Mouse (Mus musculus): ENCODE data around the gene Nat8. TPM values are rescaled to one million over a fixed set of nuclear protein-coding genes. Genes with fewer than 3 reads are reported as not detected.
"Not testable (repeated sequence)": the region's sequence is repeated elsewhere in the genome, so short reads cannot be mapped to it uniquely, and the experiment has no call there.

The Nat8 gene
- polyA plus RNA-seq, 1 experiment from 2014 or later, result 4.3 TPM

- Histone ChIP-seq H3K36me3 (ENCODE audit: insufficient read depth, low read length) (no peaks in the 10 kb centered on the region), H3K9ac (replicated peaks; ENCODE audit: low read length) (no peak overlapping the region), H3K4me1 (ENCODE audit: insufficient read depth, low read length) (no peaks in the 10 kb centered on the region), H3K27me3 (ENCODE audit: insufficient read depth, low read length) (no peaks in the 10 kb centered on the region), H3K27ac (ENCODE audit: low read length) (no peak overlapping the region), H3K9me3 (ENCODE audit: low read length) (no peaks in the 10 kb centered on the region), H3K4me2 (replicated peaks; ENCODE audit: low read depth, low read length) (no peak overlapping the region), H3K4me3 (ENCODE audit: low read length) (no peak overlapping the region)
- WGBS, result 81% methylated on average over 3 of the region's 3 CpGs
- ATAC-seq (ENCODE audit: low FRiP score, low TSS enrichment), result no peak
These were observed 29.4 kb upstream of the Nat8 start for GRCm38 (mm10) chr6:85861247-85861646.

DNA sequence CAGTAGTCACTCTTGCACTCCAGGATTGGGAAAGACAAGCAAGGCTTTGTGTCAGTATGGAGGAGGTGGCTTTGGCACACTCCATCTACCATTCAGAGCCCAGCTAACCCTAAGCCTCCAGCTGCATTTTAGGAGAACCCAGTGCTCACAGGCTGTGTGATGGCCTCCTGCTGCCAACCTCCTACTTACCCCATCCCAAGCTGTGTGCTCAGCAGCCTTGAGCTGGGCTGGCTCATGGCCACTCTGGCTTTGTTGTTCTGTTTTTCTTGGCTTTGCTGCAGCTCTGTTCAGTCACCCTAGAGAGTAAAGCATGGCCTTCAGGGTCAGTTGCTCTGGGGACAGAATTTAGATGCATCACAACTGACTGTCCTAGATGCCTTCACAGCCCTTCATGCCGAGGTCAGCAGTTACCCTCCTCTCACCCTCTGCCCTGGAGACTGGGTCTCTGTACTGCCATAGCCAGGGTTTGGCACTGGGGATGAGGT, 24.4 kb upstream of the Nat8 start:
- WGBS, result 67% methylated on average over 1 of the region's 1 CpGs
- Histone ChIP-seq H3K9ac (replicated peaks; ENCODE audit: low read length) (no peak overlapping the region), H3K27me3 (ENCODE audit: insufficient read depth, low read length) (no peaks in the 10 kb centered on the region), H3K27ac (ENCODE audit: low read length) (no peak overlapping the region), H3K36me3 (ENCODE audit: insufficient read depth, low read length) (no peaks in the 10 kb centered on the region), H3K4me1 (ENCODE audit: insufficient read depth, low read length) (no peaks in the 10 kb centered on the region), H3K4me2 (replicated peaks; ENCODE audit: low read depth, low read length) (no peak overlapping the region), H3K4me3 (ENCODE audit: low read length) (no peak overlapping the region), H3K9me3 (ENCODE audit: low read length) (no peaks in the 10 kb centered on the region)
- ATAC-seq (ENCODE audit: low FRiP score, low TSS enrichment), result peak; percentile 78

GRCm38 (mm10) chr6:85853481-85853880, 21.6 kb upstream of the Nat8 start:
- H3K27ac ChIP-seq (ENCODE audit: low read length), result no peak overlapping the region
- H3K4me3 ChIP-seq (ENCODE audit: low read length), result no peak overlapping the region
- no peaks in the 10 kb centered on the region for H3K4me1 ChIP-seq (ENCODE audit: insufficient read depth, low read length)
- 74% methylated on average over 3 of the region's 3 CpGs for WGBS
- H3K4me2 ChIP-seq (replicated peaks; ENCODE audit: low read depth, low read length), result no peak overlapping the region
- H3K9ac ChIP-seq (replicated peaks; ENCODE audit: low read length), result no peak overlapping the region
- no peak for ATAC-seq (ENCODE audit: low FRiP score, low TSS enrichment)
- no peaks in the 10 kb centered on the region for H3K27me3 ChIP-seq (ENCODE audit: insufficient read depth, low read length)
- H3K36me3 ChIP-seq (ENCODE audit: insufficient read depth, low read length), result no peaks in the 10 kb centered on the region
- H3K9me3 ChIP-seq (ENCODE audit: low read length), result no peaks in the 10 kb centered on the region

- no peaks in the 10 kb centered on the region for H3K4me1 ChIP-seq (ENCODE audit: insufficient read depth, low read length)
- no peak overlapping the region for H3K4me3 ChIP-seq (ENCODE audit: low read length)
- no peaks in the 10 kb centered on the region for H3K9me3 ChIP-seq (ENCODE audit: low read length)
- no peak overlapping the region for H3K4me2 ChIP-seq (replicated peaks; ENCODE audit: low read depth, low read length)
- H3K36me3 ChIP-seq (ENCODE audit: insufficient read depth, low read length), result no peaks in the 10 kb centered on the region
- H3K27me3 ChIP-seq (ENCODE audit: insufficient read depth, low read length), result no peaks in the 10 kb centered on the region
- no peak overlapping the region for H3K27ac ChIP-seq (ENCODE audit: low read length)
- H3K9ac ChIP-seq (replicated peaks; ENCODE audit: low read length), result no peak overlapping the region
- WGBS, result 86% methylated on average over 7 of the region's 7 CpGs
- ATAC-seq (ENCODE audit: low FRiP score, low TSS enrichment), result no peak
These were observed 19.3 kb upstream of the Nat8 start for GRCm38 (mm10) chr6:85851062-85851773.

- Histone ChIP-seq H3K9ac (replicated peaks; ENCODE audit: low read length) (no peak overlapping the region), H3K4me3 (ENCODE audit: low read length) (no peak overlapping the region), H3K4me2 (replicated peaks; ENCODE audit: low read depth, low read length) (no peak overlapping the region), H3K27ac (ENCODE audit: low read length) (no peak overlapping the region), H3K9me3 (ENCODE audit: low read length) (no peaks in the 10 kb centered on the region), H3K4me1 (ENCODE audit: insufficient read depth, low read length) (no peaks in the 10 kb centered on the region), H3K36me3 (ENCODE audit: insufficient read depth, low read length) (no peaks in the 10 kb centered on the region), H3K27me3 (ENCODE audit: insufficient read depth, low read length) (no peaks in the 10 kb centered on the region)
- 45% methylated on average over 2 of the region's 2 CpGs for WGBS
- no peak for ATAC-seq (ENCODE audit: low FRiP score, low TSS enrichment)
These were observed 17.4 kb upstream of the Nat8 start for GRCm38 (mm10) chr6:85849240-85849639.

DNA sequence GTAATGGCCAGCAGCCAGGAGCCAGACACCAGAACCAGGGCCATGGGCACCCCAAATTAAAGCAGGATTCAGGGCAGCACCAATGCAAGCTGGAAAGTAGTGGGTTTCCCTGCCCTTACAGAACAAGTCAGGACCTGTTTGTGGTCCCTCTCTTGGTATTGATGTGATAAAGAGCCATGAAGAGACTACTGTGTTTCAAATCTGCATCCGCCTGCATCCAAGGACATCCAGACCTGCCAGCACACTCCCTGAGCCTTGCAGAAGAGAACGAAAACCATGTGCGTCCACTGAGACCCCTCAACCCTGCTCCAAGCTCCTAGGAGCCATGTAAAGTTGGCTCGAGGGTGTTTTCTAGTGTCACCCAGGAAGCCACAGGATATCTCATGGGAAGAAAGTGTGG, 16.3 kb upstream of the Nat8 start:
- Histone ChIP-seq H3K4me3 (ENCODE audit: low read length) (no peak overlapping the region), H3K27ac (ENCODE audit: low read length) (no peak overlapping the region), H3K4me1 (ENCODE audit: insufficient read depth, low read length) (no peaks in the 10 kb centered on the region), H3K9me3 (ENCODE audit: low read length) (no peaks in the 10 kb centered on the region), H3K4me2 (replicated peaks; ENCODE audit: low read depth, low read length) (no peak overlapping the region), H3K36me3 (ENCODE audit: insufficient read depth, low read length) (no peaks in the 10 kb centered on the region), H3K27me3 (ENCODE audit: insufficient read depth, low read length) (no peaks in the 10 kb centered on the region), H3K9ac (replicated peaks; ENCODE audit: low read length) (no peak overlapping the region)
- ATAC-seq (ENCODE audit: low FRiP score, low TSS enrichment), result no peak
- 88% methylated on average over 4 of the region's 4 CpGs for WGBS

DNA sequence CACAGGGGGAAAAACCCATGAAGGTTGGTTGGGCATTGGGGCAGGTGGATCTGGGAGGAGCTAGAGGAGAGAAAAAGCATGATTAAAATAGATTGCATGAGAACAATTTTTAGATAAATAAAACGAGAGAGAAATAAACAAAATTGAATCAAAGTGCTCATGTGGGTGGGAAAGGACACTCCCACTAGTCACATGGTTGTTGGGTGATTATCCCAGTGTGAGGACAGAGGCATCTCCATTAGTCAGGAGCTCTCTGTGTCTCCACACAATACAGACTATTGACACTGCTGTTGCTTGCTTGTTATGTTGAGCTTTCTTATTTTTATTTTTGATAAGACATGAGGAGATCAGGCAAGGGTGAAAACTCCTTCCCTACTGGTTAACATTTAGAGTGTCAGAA, 15.0 kb upstream of the Nat8 start:
- Histone ChIP-seq H3K4me2 (replicated peaks; ENCODE audit: low read depth, low read length) (no peak overlapping the region), H3K9ac (replicated peaks; ENCODE audit: low read length) (no peak overlapping the region), H3K9me3 (ENCODE audit: low read length) (no peaks in the 10 kb centered on the region), H3K4me3 (ENCODE audit: low read length) (no peak overlapping the region), H3K27ac (ENCODE audit: low read length) (no peak overlapping the region), H3K36me3 (ENCODE audit: insufficient read depth, low read length) (no peaks in the 10 kb centered on the region), H3K4me1 (ENCODE audit: insufficient read depth, low read length) (no peaks in the 10 kb centered on the region), H3K27me3 (ENCODE audit: insufficient read depth, low read length) (no peaks in the 10 kb centered on the region)
- ATAC-seq (ENCODE audit: low FRiP score, low TSS enrichment), result no peak
- WGBS, result 62% methylated on average over 1 of the region's 1 CpGs

GRCm38 (mm10) chr6:85843677-85844458, 12.0 kb upstream of the Nat8 start:
- not testable (repeated sequence) for H3K9me3 ChIP-seq (ENCODE audit: low read length); H3K4me1 ChIP-seq (ENCODE audit: insufficient read depth, low read length); H3K27ac ChIP-seq (ENCODE audit: low read length); ATAC-seq (ENCODE audit: low FRiP score, low TSS enrichment); H3K36me3 ChIP-seq (ENCODE audit: insufficient read depth, low read length); H3K4me3 ChIP-seq (ENCODE audit: low read length); H3K27me3 ChIP-seq (ENCODE audit: insufficient read depth, low read length); H3K9ac ChIP-seq (replicated peaks; ENCODE audit: low read length); H3K4me2 ChIP-seq (replicated peaks; ENCODE audit: low read depth, low read length)
- 84% methylated on average over 25 of the region's 25 CpGs for WGBS

- WGBS, result 41% methylated on average over 4 of the region's 4 CpGs
- Histone ChIP-seq H3K27ac (ENCODE audit: low read length) (no peak overlapping the region), H3K9me3 (ENCODE audit: low read length) (no peaks in the 10 kb centered on the region)
These were observed 8.1 kb upstream of the Nat8 start for GRCm38 (mm10) chr6:85839982-85840381.

GRCm38 (mm10) chr6:85838674-85839073, 6.8 kb upstream of the Nat8 start:
- Histone ChIP-seq H3K27ac (ENCODE audit: low read length) (no peak overlapping the region), H3K4me3 (ENCODE audit: low read length) (no peak overlapping the region), H3K4me1 (ENCODE audit: insufficient read depth, low read length) (no peaks in the 10 kb centered on the region), H3K4me2 (replicated peaks; ENCODE audit: low read depth, low read length) (no peak overlapping the region), H3K9me3 (ENCODE audit: low read length) (no peaks in the 10 kb centered on the region), H3K27me3 (ENCODE audit: insufficient read depth, low read length) (no peaks in the 10 kb centered on the region), H3K9ac (replicated peaks; ENCODE audit: low read length) (no peak overlapping the region), H3K36me3 (ENCODE audit: insufficient read depth, low read length) (no peaks in the 10 kb centered on the region)
- no peak for ATAC-seq (ENCODE audit: low FRiP score, low TSS enrichment)
- 82% methylated on average over 8 of the region's 8 CpGs for WGBS

More at GRCm38 (mm10) chr6:85839982-85840381, 8.1 kb upstream of the Nat8 start:
- no peak for ATAC-seq (ENCODE audit: low FRiP score, low TSS enrichment)
- no peak overlapping the region for H3K4me2 ChIP-seq (replicated peaks; ENCODE audit: low read depth, low read length)
- H3K36me3 ChIP-seq (ENCODE audit: insufficient read depth, low read length), result no peaks in the 10 kb centered on the region
- no peak overlapping the region for H3K9ac ChIP-seq (replicated peaks; ENCODE audit: low read length)
- no peaks in the 10 kb centered on the region for H3K4me1 ChIP-seq (ENCODE audit: insufficient read depth, low read length)
- no peaks in the 10 kb centered on the region for H3K27me3 ChIP-seq (ENCODE audit: insufficient read depth, low read length)
- no peak overlapping the region for H3K4me3 ChIP-seq (ENCODE audit: low read length)
